Mouse (Mus musculus): ENCODE data around the gene Gm43302. TPM values are rescaled to one million over a fixed set of nuclear protein-coding genes. Genes with fewer than 3 reads are reported as not detected.
"Not testable (repeated sequence)": the region's sequence is repeated elsewhere in the genome, so short reads cannot be mapped to it uniquely, and the experiment has no call there.

Gm43302 gene
- total RNA-seq, 2 experiments from 2014 or later = not detected

GRCm38 (mm10) chr5:105197915-105198560 is 95.5 kb downstream of the Gm43302 start:
- DNase-seq = peak in 1 of 2 experiments; percentile 1

DNA sequence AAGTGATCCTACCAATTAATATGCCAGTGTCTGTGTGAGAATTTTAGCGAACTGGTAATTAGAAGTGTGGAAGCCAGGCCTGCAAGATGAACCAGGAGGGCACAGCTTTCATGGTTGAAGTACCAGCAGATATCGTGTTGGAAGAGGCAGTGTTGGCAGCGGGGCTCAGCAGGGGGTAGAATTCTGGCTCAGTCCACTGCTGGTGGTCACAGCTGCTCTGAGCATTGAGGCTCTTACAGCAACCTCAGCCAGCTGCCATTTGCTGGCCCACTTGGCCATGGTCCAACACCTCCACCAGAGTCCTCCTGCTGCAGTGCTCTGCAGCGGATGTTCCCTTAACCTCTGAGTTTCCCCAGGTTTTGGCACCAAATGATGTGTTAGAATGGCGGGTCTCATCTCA is 97.2 kb downstream of the Gm43302 start:
- not testable (repeated sequence) for DNase-seq

DNA sequence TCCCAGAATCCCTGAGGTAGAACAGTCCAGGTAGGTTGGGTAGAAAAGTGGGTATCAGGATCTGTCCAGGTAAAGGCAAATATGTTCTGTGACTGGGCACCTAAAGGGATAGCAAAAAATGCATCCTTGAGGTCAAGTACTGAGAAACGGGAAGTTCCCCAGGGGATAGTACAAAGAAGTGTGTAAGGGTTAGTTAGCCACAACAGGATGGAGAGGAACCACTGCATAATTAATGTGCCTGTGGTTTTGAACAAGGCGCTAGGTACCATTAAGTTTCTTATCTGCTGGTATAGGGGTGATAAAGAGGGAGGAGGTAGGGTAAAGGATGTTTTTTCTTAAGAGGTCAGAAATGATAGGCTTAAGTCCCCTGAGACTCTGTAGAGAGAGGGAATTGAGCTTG is 101.0 kb downstream of the Gm43302 start:
- not testable (repeated sequence) for DNase-seq

DNA sequence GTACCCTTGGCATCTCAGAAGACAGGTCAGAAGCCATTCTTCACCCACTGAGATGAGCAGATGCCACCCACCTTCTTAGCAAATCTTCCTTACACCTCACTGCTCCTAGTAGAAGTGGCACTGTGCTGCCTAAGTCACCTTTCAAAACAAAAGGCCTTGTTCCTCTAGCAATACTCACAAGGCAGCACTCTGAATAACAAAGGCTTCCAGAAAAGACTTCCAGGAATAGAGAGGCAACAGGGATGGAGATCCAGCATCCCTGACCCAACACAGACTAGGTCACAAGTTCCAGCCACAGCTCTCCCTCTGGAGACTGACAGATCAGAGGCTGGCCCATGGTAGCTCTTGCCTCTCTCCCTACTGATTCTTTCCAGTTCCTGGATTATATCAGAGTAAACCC is 112.0 kb downstream of the Gm43302 start:
- DNase-seq = no peak

Other genes with a start within 250 kb of the Gm43302 start
- 10 to 100 TPM in 1 of 2 experiments, 1 to 10 TPM in 1; 7.7 to 14.9 TPM for gene Gbp9, start 154.2 kb downstream of the Gm43302 start, total RNA-seq (2021)
- gene Gbp8, start 154.2 kb downstream of the Gm43302 start, total RNA-seq (2021) = under 1 TPM; 0.72 to 0.82 TPM
- 10 to 100 TPM in 1 of 2 experiments, 1 to 10 TPM in 1; 3.9 to 22.8 TPM for gene Gbp4, start 154.1 kb downstream of the Gm43302 start, total RNA-seq (2021)
- 1 to 10 TPM; 2.3 to 2.4 TPM for gene Gbp10, start 54.2 kb downstream of the Gm43302 start, total RNA-seq (2021)
- 10 to 100 TPM; 23.8 to 28.8 TPM for gene Gbp6, start within 50 bp of the Gm43302 start, total RNA-seq (2021)
- 1 to 10 TPM; 4.1 to 4.9 TPM for gene Lrrc8b, start 122.1 kb upstream of the Gm43302 start, total RNA-seq (2021)
- gene Lrrc8c, start 225.7 kb upstream of the Gm43302 start, total RNA-seq (2021) = 10 to 100 TPM; 26.7 to 29.9 TPM

All from heart, adult 18-20 months (tissue).